Mouse (Mus musculus) olfactory bulb, adult 2 months (tissue): ENCODE measurements around the gene Sh3tc1.

Experiments
- CTCF ChIP-seq: fragments of 200-500 bp; IDR thresholded peaks from 2 replicates; pipeline ENCODE4 v1.5.1; 2012; ENCODE audit warnings: low read depth, mild to moderate bottlenecking, low read length, moderate library complexity; ENCODE audit not compliant: insufficient read depth
- POLR2A ChIP-seq: fragments of 200-500 bp; IDR thresholded peaks from 2 replicates; pipeline ENCODE4 v1.6.1; 2012; ENCODE audit warnings: mild to moderate bottlenecking, low read depth, low read length, moderate library complexity; ENCODE audit not compliant: insufficient read depth

DNA sequence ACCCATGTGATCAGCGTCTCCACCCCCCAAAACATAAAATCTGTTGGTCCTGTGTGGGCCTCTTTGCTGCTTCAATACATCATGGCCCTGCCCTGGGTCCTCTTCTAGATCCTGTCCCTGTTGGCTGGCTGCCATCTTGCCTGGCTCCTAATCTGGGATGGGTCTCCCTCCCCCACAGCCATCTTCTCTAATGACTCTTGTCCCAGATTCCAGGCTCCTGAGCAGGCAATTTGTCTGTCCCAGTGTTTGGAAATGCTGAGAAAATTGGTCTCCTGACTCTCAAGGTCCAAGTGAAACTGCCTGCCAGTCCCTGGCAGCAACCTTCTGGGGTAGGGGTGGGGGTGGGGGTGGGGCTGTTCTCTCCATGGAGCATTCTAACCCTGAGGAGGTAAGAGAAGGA lies 19.9 kb downstream of the Sh3tc1 start:
- TF ChIP-seq POLR2A: no peak
- no peak for TF ChIP-seq CTCF
